Comparison of ENCODE assay signal across 8 mouse cellular contexts in genomic region chr13:91094196-91094595, GRCm38 (mm10).
DNase-seq lines count a peak whose midpoint lies in the region; ATAC-seq lines count a peak whose summit lies in the region.

No protein-coding gene starts in this region.

- no peaks in the 10 kb centered on the region for H3K36me3 ChIP-seq in midbrain, embryonic 14.5 days (ENCODE audit: control insufficient read depth, insufficient read depth, low read length)

- peak; percentile 27; the same call in 1 of the 2 replicates for ATAC-seq in common myeloid progenitor, adult 5-6 weeks (replicated peaks; ENCODE audit: low read depth, poor library complexity, severe bottlenecking)
- ATAC-seq in inflammation-experienced regulatory T-cells, adult 6 months: peak; percentile 35
- ATAC-seq in midbrain, embryonic 14.5 days (ENCODE audit: low FRiP score, low TSS enrichment): peak; percentile 59; the same call in 1 of the 2 replicates

- no peak overlapping the region for H3K4me2 ChIP-seq in midbrain, embryonic 14.5 days (ENCODE audit: low read length)

- peak; percentile 26 to 44 for DNase-seq in left cerebral cortex, postnatal 25 days (ENCODE audit: low spot score in 2 of 2)
- DNase-seq in left cerebral cortex, adult 18-20 months (ENCODE audit: low spot score in 2 of 2): no peak
- DNase-seq in midbrain, embryonic 14.5 days: peak; percentile 50
- no peak for DNase-seq in yolk sac, embryonic 10.5 days (ENCODE audit: low spot score)
- no peak for DNase-seq in gastrocnemius, postnatal 25 days
- DNase-seq in adrenal gland, postnatal 36 days: no peak

- 40% methylated on average over 7 of the region's 7 CpGs for WGBS in midbrain, embryonic 14.5 days

- no peak overlapping the region for H3K4me3 ChIP-seq in midbrain, embryonic 14.5 days (replicated peaks; ENCODE audit: low read depth, low read length)

- H3K9me3 ChIP-seq in midbrain, embryonic 14.5 days (ENCODE audit: control insufficient read depth, low read length): no peaks in the 10 kb centered on the region

- 0 out of 2 replicates have a peak overlapping the region, but pooled peaks have one; percentile 7 for H3K9ac ChIP-seq in midbrain, embryonic 14.5 days (replicated peaks; ENCODE audit: low read length)

- peaks cover 8% of the 10 kb centered on the region; the same call in 1 of the 2 replicates for H3K4me1 ChIP-seq in midbrain, embryonic 14.5 days (ENCODE audit: control insufficient read depth, insufficient read depth, low read length)

- intact Hi-C loops in left cerebral cortex, postnatal 25 days (cut with DNase I): loop anchor here (5.0 to 10.0 kb wide), 3 partner anchors 131 to 551 kb away; partner anchors contain the start of genes Atg10 and Ssbp2

- H3K27ac ChIP-seq in midbrain, embryonic 14.5 days (replicated peaks; ENCODE audit: low read depth, low read length): 0 out of 2 replicates have a peak overlapping the region, but pooled peaks have one; percentile 5

- no peaks in the 10 kb centered on the region for H3K27me3 ChIP-seq in midbrain, embryonic 14.5 days (ENCODE audit: control insufficient read depth, insufficient read depth, low read length)

Comparison
In these comparisons a context has a peak if more than half of its experiments do, and no peak if none do; other contexts are left out.
1. DNase-seq: peak in left cerebral cortex, postnatal 25 days (2 of 2) and midbrain, embryonic 14.5 days (single experiment); none in left cerebral cortex, adult 18-20 months (0 of 2), yolk sac, embryonic 10.5 days (single experiment), gastrocnemius, postnatal 25 days (single experiment) and adrenal gland, postnatal 36 days (0 of 2).
2. Peak in every context shown above with its lines, with median percentiles within 50 percentile points of each other: ATAC-seq.